Mouse (Mus musculus) erythroid progenitor cell, adult 5-6 weeks (primary cell): ENCODE measurements around the gene M6pr. TPM values are rescaled to one million over a fixed set of nuclear protein-coding genes. Genes with fewer than 3 reads are reported as not detected.
A peak's percentile ranks its signal among the peaks of the same experiment; 100 is the strongest.

Experiments used
- ATAC-seq: replicated peaks from 2 replicates; pipeline ENCODE4 v1.8.0; 2016; ENCODE audit warnings: moderate number of reproducible peaks, mild to moderate bottlenecking, moderate TSS enrichment, inconsistent platforms; ENCODE audit not compliant: poor library complexity, low FRiP score, severe bottlenecking
- total RNA-seq, 2 experiments: library from RNA; stranded (forward) in 1 of 2; stranded (reverse) in 1 of 2; fragments of 150-400 nt in 1 of 2; fragments of 186-747, 209-891 nt in 1 of 2; gene quantifications; 2 replicates each; pipeline versions ENCODE4 v1.2.3 to v1.2.4; 2015 to 2017; ENCODE audit warnings: low replicate concordance in 2 of 2

Gene M6pr
- total RNA-seq, 2 experiments from 2014 or later = 48.2 to 75.7 TPM

- ATAC-seq = 0 out of 2 replicates have a peak, but pooled peaks have one; percentile 61
Measured at GRCm38 (mm10) chr6:122297279-122298222, 11.0 kb upstream of the M6pr start.

GRCm38 (mm10) chr6:122298223-122298609, 10.3 kb upstream of the M6pr start:
- no peak for ATAC-seq

GRCm38 (mm10) chr6:122299621-122300133, 8.8 kb upstream of the M6pr start:
- ATAC-seq = no peak

GRCm38 (mm10) chr6:122302121-122302520, 6.4 kb upstream of the M6pr start:
- no peak for ATAC-seq

- ATAC-seq = no peak
Measured at GRCm38 (mm10) chr6:122302661-122303060, 5.9 kb upstream of the M6pr start.

GRCm38 (mm10) chr6:122303526-122303925, 5.0 kb upstream of the M6pr start:
- ATAC-seq = no peak

GRCm38 (mm10) chr6:122304355-122304754, 4.2 kb upstream of the M6pr start:
- no peak for ATAC-seq

GRCm38 (mm10) chr6:122304790-122305555, 3.5 kb upstream of the M6pr start:
- ATAC-seq = no peak

GRCm38 (mm10) chr6:122306707-122307106, 1.8 kb upstream of the M6pr start:
- ATAC-seq = no peak

- ATAC-seq = no peak
Measured at GRCm38 (mm10) chr6:122308136-122308504, 400 bp upstream of the M6pr start.

GRCm38 (mm10) chr6:122309446-122309960, 983 bp downstream of the M6pr start:
- peak; percentile 30 for ATAC-seq

GRCm38 (mm10) chr6:122310187-122310820, 1.8 kb downstream of the M6pr start:
- ATAC-seq = no peak

GRCm38 (mm10) chr6:122318726-122319125, 10.2 kb downstream of the M6pr start:
- no peak for ATAC-seq

GRCm38 (mm10) chr6:122325361-122325975, 16.9 kb downstream of the M6pr start:
- ATAC-seq = no peak

- no peak for ATAC-seq
Measured at GRCm38 (mm10) chr6:122333081-122333612, 24.6 kb downstream of the M6pr start.

- no peak for ATAC-seq
Measured at GRCm38 (mm10) chr6:122334786-122335340, 26.3 kb downstream of the M6pr start.

GRCm38 (mm10) chr6:122337546-122337945, 29.0 kb downstream of the M6pr start:
- ATAC-seq = no peak

- ATAC-seq = peak; percentile 76
Measured at GRCm38 (mm10) chr6:122339047-122339647, 30.6 kb downstream of the M6pr start.
